Mouse (Mus musculus) heart, postnatal 36 days (tissue): ENCODE measurements around the gene Sh3bp5. TPM values are rescaled to one million over a fixed set of nuclear protein-coding genes. Genes with fewer than 3 reads are reported as not detected.

Experiments used
- DNase-seq, 2 experiments: peaks; one replicate each; pipeline ENCODE4 v3.0.0; 2021 to 2022
- intact Hi-C: fragments of 180-260 bp; cut with DNase I; formaldehyde crosslinking; loops from one replicate; pipeline ENCODE4 v1.15.1; 2025
- total RNA-seq, 2 experiments: library from RNA; stranded (reverse); gene quantifications; 2 replicates each; pipeline ENCODE4 v1.2.3; 2021

Gene Sh3bp5
- total RNA-seq, 2 experiments from 2014 or later = 56.4 to 60.6 TPM

- intact Hi-C loops = loop anchor here (2.0 kb wide), 1 partner anchor 26 kb away; no protein-coding TSS in a partner anchor
- DNase-seq = no peak
Observed at GRCm38 (mm10) chr14:31434426-31434825, 1.5 kb downstream of the Sh3bp5 start.

DNA sequence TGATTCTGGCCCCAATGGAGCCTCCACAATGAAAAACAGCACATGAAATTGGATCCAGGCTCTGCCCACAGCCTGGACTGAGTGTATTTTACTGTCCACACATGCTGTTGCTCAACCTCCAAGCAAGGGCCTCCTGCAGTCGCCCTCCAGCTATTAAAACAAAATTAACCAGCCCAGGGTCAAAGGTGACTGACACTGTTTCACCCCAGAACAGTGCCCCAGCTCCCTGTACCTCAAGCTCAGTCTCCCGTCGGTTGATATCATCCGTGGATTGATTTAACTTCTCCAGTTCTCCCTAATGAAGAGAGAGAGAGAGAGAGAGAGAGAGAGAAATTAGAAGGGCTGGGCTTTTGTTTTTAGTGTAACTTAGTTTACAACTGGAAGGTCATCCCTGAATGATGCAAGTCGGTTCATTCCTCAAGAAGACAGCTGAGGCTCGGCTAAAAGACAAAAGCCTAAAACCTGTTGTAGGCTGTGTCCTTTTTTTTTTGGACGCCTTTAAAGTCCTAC is 2.0 kb downstream of the Sh3bp5 start:
- DNase-seq = no peak
- intact Hi-C loops = loop anchor here (2.0 kb wide), 1 partner anchor 25 kb away; no protein-coding TSS in a partner anchor

GRCm38 (mm10) chr14:31433126-31433525 is 2.8 kb downstream of the Sh3bp5 start:
- DNase-seq = no peak
- intact Hi-C loops = no loop called here

- intact Hi-C loops = no loop called here
- DNase-seq = no peak
Observed at GRCm38 (mm10) chr14:31432424-31432823, 3.5 kb downstream of the Sh3bp5 start.

DNA sequence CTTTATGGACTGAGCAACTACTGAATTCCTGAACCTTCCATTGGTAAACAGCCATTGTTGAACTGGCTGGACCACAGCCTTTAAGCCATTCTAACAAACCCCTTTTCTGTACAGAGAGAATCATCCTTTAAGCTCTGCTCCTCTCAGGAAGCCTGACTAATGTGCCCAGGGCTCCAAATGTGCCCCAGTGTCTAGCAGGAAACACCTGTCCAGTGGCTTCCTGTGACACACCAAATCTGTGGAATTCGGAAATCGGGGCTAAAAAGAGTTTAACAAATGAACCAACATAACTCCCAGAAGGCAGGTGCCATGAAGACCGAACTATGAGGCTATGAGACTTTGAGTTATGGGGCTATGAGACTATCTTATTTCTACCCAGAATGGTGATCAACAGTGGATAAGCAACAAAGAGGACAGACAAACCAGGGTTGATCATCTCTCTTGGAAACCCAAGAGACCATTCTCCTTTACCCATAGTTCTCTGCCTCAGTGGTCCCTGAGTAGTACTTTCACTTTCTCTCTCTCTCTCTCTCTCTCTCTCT is 4.0 kb downstream of the Sh3bp5 start:
- intact Hi-C loops = no loop called here
- DNase-seq = no peak

GRCm38 (mm10) chr14:31429004-31429395 is 6.9 kb downstream of the Sh3bp5 start:
- intact Hi-C loops = no loop called here
- no peak for DNase-seq

DNA sequence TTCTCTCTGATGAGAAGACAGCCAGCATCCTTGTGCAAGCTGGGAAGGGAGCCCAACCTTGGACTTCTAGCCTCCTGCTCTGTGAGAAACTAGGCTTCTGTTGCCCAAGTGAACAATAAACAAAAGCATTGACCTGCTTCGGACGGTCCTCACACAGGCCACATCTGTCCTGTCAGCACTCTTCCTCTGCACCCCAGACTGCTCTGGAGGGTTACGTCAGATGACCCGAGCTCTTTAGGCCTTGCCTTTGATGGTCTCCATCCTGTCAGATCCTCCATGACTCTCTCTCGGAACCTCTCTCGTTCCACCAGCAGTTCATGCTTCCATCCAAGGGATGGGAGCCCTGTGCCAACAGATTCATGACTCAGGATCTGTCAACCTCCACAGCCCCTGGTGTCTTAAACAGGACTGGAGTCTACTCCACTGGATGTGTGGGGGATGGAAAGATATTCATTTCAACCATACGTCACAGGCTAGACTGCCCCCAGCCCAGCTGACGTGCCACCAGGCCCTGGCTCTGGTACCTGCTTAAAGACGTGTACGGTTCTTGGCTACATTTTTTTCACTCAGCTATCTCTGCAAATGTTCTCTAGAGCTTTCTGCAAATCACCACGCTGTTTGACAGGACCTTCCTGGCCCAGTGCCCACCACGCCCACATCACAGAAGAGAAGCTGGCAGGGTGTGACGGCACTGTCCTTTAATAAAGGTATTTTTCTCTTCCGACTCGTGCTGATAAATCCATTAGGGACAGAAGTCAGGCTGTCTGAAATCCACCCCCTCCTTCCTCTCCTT is 7.5 kb downstream of the Sh3bp5 start:
- peak; percentile 79 to 84 for DNase-seq
- intact Hi-C loops = no loop called here

- DNase-seq = peak; percentile 77 to 79
- intact Hi-C loops = no loop called here
Observed at GRCm38 (mm10) chr14:31422961-31423791, 12.7 kb downstream of the Sh3bp5 start.

- intact Hi-C loops = no loop called here
Observed at GRCm38 (mm10) chr14:31422395-31422794, 13.5 kb downstream of the Sh3bp5 start.

GRCm38 (mm10) chr14:31421509-31422295 is 14.2 kb downstream of the Sh3bp5 start:
- DNase-seq = no peak
- intact Hi-C loops = no loop called here

More at GRCm38 (mm10) chr14:31422395-31422794, 13.5 kb downstream of the Sh3bp5 start:
- no peak for DNase-seq

GRCm38 (mm10) chr14:31420985-31421384 is 14.9 kb downstream of the Sh3bp5 start:
- intact Hi-C loops = no loop called here
- no peak for DNase-seq

- no peak for DNase-seq
- intact Hi-C loops = no loop called here
Observed at GRCm38 (mm10) chr14:31420562-31420961, 15.3 kb downstream of the Sh3bp5 start.

DNA sequence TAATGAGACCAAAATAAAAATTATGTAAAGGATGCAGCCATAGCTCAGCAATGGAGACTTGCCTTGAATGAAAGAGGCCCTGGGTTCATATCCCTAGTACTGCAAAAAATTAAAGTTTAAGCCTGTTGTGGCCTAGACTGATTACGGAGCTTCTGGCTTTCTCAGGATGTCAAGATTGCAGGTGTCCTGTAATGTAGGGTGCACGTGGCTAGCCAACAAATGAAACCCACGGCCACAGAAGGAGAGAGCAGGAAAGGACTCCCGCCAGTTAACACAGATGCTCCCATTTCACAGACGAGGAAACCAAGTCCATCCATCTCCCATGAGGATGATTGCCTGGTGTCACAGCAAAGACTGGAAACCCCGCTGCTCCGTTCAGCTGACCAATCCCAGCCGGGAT is 15.7 kb downstream of the Sh3bp5 start:
- intact Hi-C loops = no loop called here
- no peak for DNase-seq

DNA sequence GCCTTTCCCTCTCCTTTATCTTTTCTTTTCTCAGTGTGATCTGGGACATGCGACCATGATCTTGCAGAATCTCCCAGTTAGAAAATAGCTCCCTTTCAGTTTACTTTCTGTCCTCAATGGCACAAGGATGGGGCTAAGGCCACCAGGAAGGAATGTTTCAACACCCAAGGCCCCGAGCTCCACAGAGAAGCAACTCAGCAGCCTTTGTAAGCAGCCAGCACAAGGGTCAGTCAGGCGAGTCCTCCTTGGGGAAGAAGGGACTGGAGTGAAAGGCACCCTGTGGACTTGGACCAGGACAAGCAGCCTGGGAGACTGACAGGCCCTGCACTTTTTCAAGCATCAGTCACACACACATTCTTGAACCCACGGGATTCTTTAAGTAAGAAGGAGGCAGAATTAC is 16.6 kb downstream of the Sh3bp5 start:
- no peak for DNase-seq
- intact Hi-C loops = no loop called here

GRCm38 (mm10) chr14:31416835-31417549 is 18.9 kb downstream of the Sh3bp5 start:
- DNase-seq = no peak
- intact Hi-C loops = no loop called here

DNA sequence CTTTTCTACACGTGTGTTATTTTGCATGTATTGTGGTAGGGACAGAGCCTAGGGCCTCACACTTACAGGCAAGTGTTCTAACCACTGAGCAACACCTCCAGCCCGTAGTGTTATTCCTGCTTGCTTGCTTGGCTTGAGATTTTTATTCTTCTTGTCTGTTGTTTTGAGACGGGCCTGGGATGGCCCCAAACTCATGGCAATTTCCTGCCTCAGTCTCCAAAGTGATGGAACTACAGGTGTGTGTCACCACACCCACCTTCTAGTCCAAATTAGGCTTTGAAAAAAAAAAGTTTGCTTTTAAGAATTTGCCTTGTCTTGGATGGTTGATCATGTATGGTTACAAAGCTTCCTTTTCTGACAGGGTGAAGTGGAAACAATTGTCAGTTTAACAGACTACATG is 19.5 kb downstream of the Sh3bp5 start:
- intact Hi-C loops = no loop called here
- no peak for DNase-seq

GRCm38 (mm10) chr14:31414967-31415376 is 20.9 kb downstream of the Sh3bp5 start:
- DNase-seq = no peak
- intact Hi-C loops = no loop called here

- intact Hi-C loops = no loop called here
- DNase-seq = no peak
Observed at GRCm38 (mm10) chr14:31414235-31414966, 21.5 kb downstream of the Sh3bp5 start.

GRCm38 (mm10) chr14:31413475-31414086 is 22.3 kb downstream of the Sh3bp5 start:
- no peak for DNase-seq

More at GRCm38 (mm10) chr14:31413475-31414086, 22.3 kb downstream of the Sh3bp5 start:
- intact Hi-C loops = no loop called here
